Mouse (Mus musculus) brain, embryonic 14.5 days (tissue): ENCODE measurements at regions not wholly inside any gene's neighbourhood (a gene's known extent, or its start where the extent isn't known, plus 50 kb on each side); places are given as distances from the start of the nearest gene placed in this dataset.

Experiments
- CTCF ChIP-seq: fragments of 200-500 bp; IDR thresholded peaks from 2 replicates; pipeline ENCODE4 v1.5.1; 2012; ENCODE audit warnings: inconsistent platforms, mild to moderate bottlenecking, moderate library complexity, borderline replicate concordance; ENCODE audit not compliant: insufficient read depth, insufficient read length; ENCODE audit errors: extremely low read depth
- POLR2A ChIP-seq: fragments of 200-500 bp; IDR thresholded peaks from 2 replicates; pipeline ENCODE4 v1.6.1; 2012; ENCODE audit warnings: mild to moderate bottlenecking, inconsistent platforms, borderline replicate concordance; ENCODE audit not compliant: poor library complexity, insufficient read depth, insufficient read length, severe bottlenecking; ENCODE audit errors: extremely low read depth

DNA sequence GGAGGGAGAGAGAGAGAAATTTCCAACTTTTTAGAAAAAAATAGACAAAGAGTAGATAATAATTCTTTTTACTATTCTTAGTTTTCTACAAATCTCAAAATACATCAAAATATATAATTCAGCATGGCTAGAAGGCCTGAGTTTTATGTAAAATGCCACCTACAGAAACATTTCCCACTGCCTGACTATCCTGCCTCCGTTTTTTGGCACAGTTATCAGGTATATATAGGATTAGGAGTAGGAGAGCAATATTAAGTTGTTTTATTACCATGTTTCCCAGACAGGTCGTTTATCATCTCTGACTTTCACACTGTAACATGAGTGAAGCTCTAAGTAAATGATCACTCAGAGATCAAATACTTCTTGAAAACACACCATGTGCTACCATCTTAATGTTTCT is 224.7 kb upstream of the Actbl2 start:
- no peak for TF ChIP-seq POLR2A
- no peak for TF ChIP-seq CTCF
